Mouse (Mus musculus) heart, adult 18-20 months (tissue): ENCODE data around the gene Gipc2. TPM values are rescaled to one million over a fixed set of nuclear protein-coding genes. Genes with fewer than 3 reads are reported as not detected.

ENCODE experiments used
- DNase-seq, 2 experiments: peaks; one replicate each; pipeline ENCODE4 v3.0.0; 2021 to 2022; ENCODE audit warnings: mixed read lengths in 1 of 2
- total RNA-seq, 2 experiments: library from RNA; stranded (reverse); gene quantifications; 2 replicates each; pipeline ENCODE4 v1.2.3; 2021

Gene Gipc2
- total RNA-seq, 2 experiments from 2014 or later, result 4.4 to 5.0 TPM

- no peak for DNase-seq
These were observed 97.0 kb downstream of the Gipc2 start for GRCm38 (mm10) chr3:152069001-152069400.

- no peak for DNase-seq
These were observed 97.7 kb downstream of the Gipc2 start for GRCm38 (mm10) chr3:152068311-152068710.

GRCm38 (mm10) chr3:152066696-152067095, 99.3 kb downstream of the Gipc2 start:
- DNase-seq, result peak in 1 of 2 experiments; percentile 45

GRCm38 (mm10) chr3:152065806-152066205, 100.2 kb downstream of the Gipc2 start:
- DNase-seq, result no peak

- DNase-seq, result no peak
These were observed 101.9 kb downstream of the Gipc2 start for GRCm38 (mm10) chr3:152064166-152064565.

GRCm38 (mm10) chr3:152062806-152063205, 103.2 kb downstream of the Gipc2 start:
- peak; percentile 52 for DNase-seq

- no peak for DNase-seq
These were observed 104.9 kb downstream of the Gipc2 start for GRCm38 (mm10) chr3:152061145-152061544.

GRCm38 (mm10) chr3:152058235-152058634, 107.8 kb downstream of the Gipc2 start:
- no peak for DNase-seq

GRCm38 (mm10) chr3:152054260-152054659, 111.8 kb downstream of the Gipc2 start:
- DNase-seq, result no peak

GRCm38 (mm10) chr3:152051959-152052358, 114.1 kb downstream of the Gipc2 start:
- no peak for DNase-seq

GRCm38 (mm10) chr3:152047914-152048313, 118.1 kb downstream of the Gipc2 start:
- DNase-seq, result no peak

- DNase-seq, result peak in 1 of 2 experiments; percentile 7
These were observed 119.1 kb downstream of the Gipc2 start for GRCm38 (mm10) chr3:152046895-152047294.

Other genes starting within 250 kb of the Gipc2 start
- 100 to 1,000 TPM; 118 to 137 TPM for gene Dnajb4, start 44.1 kb upstream of the Gipc2 start, total RNA-seq
- gene Fubp1, start 44.2 kb upstream of the Gipc2 start, total RNA-seq, result 10 to 100 TPM; 51.2 to 52.5 TPM
- 100 to 1,000 TPM; 321 to 331 TPM for gene Nexn, start 100.1 kb upstream of the Gipc2 start, total RNA-seq
- 10 to 100 TPM; 10.8 to 14.7 TPM for gene Miga1, start 174.2 kb upstream of the Gipc2 start, total RNA-seq
- 10 to 100 TPM; 22.2 to 24.3 TPM for gene Usp33, start 180.2 kb upstream of the Gipc2 start, total RNA-seq
- gene Zzz3, start 229.2 kb upstream of the Gipc2 start, total RNA-seq, result 10 to 100 TPM; 20.3 to 23.4 TPM